Mouse (Mus musculus) megakaryocyte, embryonic 14.5 days (primary cell): ENCODE measurements around the gene Ebf4. TPM values are rescaled to one million over a fixed set of nuclear protein-coding genes. Genes with fewer than 3 reads are reported as not detected.
"Not testable (repeated sequence)": the region's sequence is repeated elsewhere in the genome, so short reads cannot be mapped to it uniquely, and the experiment has no call there.

Experiments used
- H3K27me3 ChIP-seq: replicated peaks from 2 replicates; pipeline ENCODE3; 2012; ENCODE audit warnings: inconsistent platforms
- H3K36me3 ChIP-seq: replicated peaks from 2 replicates; pipeline ENCODE3; 2012; ENCODE audit warnings: low read length, inconsistent platforms, mixed read lengths
- H3K4me1 ChIP-seq: 2 replicates; pipeline ENCODE4 v1.6.1; 2012; ENCODE audit warnings: inconsistent platforms
- H3K4me3 ChIP-seq: replicated peaks from 2 replicates; pipeline ENCODE3; 2012; ENCODE audit warnings: moderate library complexity, mild to moderate bottlenecking, inconsistent platforms
- H3K9me3 ChIP-seq: 2 replicates; pipeline ENCODE4 v1.6.1; 2012; ENCODE audit warnings: inconsistent platforms
- FLI1 ChIP-seq: IDR thresholded peaks from 2 replicates; pipeline ENCODE4 v1.6.1; 2012; ENCODE audit warnings: low read length, inconsistent platforms, mixed read lengths
- GATA1 ChIP-seq: IDR thresholded peaks from 3 replicates; pipeline ENCODE4 v1.6.1; 2012; ENCODE audit warnings: mixed read lengths, low read length, inconsistent platforms, borderline replicate concordance
- polyA plus RNA-seq: library from polyadenylated mRNA; stranded (reverse); fragments of >175 nt; gene quantifications from 2 replicates; pipeline ENCODE4 v1.2.3, GENCODE M21; 2012; ENCODE audit warnings: low replicate concordance; ENCODE audit not compliant: insufficient read depth

The Ebf4 gene
- polyA plus RNA-seq, 1 experiment, result not detected

- TF ChIP-seq GATA1, result no peak
- TF ChIP-seq FLI1, result no peak
- peaks cover 62% of the 10 kb centered on the region for H3K27me3 ChIP-seq
- peaks cover 3% of the 10 kb centered on the region; the same call in 1 of the 2 replicates for H3K4me1 ChIP-seq
- no peaks in the 10 kb centered on the region for H3K36me3 ChIP-seq
- H3K4me3 ChIP-seq, result no peak overlapping the region
- H3K9me3 ChIP-seq, result no peaks in the 10 kb centered on the region
Measured at GRCm38 (mm10) chr2:130351758-130352339, 56.9 kb downstream of the Ebf4 start.

DNA sequence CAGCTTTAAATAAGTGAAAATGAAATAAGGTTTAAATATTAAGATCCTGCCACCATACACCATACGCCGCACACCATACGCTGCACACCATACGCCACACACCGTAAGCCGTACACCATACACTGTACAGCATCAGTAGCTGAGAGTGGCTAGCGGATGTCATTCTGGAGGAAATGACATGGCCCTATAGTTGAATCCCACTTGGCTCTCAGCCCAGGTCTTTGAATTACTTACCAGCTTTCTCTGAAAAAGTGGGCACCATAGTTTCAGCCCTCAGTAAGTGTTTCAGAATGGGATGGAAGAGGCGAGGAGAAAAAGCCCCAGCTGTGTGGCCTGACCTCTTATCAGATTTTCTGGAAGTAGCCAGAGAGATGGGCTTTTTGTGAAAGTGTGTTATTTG is 58.4 kb downstream of the Ebf4 start:
- TF ChIP-seq GATA1 (no peak), FLI1 (no peak)
- Histone ChIP-seq H3K4me3 (no peak overlapping the region), H3K4me1 (peaks cover 3% of the 10 kb centered on the region; the same call in 1 of the 2 replicates), H3K36me3 (no peaks in the 10 kb centered on the region), H3K27me3 (peaks cover 74% of the 10 kb centered on the region), H3K9me3 (0 out of 2 replicates have a peak, but pooled peaks cover 2% of the 10 kb centered on the region)

- peaks cover 3% of the 10 kb centered on the region; the same call in 1 of the 2 replicates for H3K4me1 ChIP-seq
- 0 out of 2 replicates have a peak, but pooled peaks cover 2% of the 10 kb centered on the region for H3K9me3 ChIP-seq
- peaks cover 76% of the 10 kb centered on the region for H3K27me3 ChIP-seq
- H3K36me3 ChIP-seq, result no peaks in the 10 kb centered on the region
- H3K4me3 ChIP-seq, result no peak overlapping the region
- no peak for TF ChIP-seq GATA1
- TF ChIP-seq FLI1, result no peak
Measured at GRCm38 (mm10) chr2:130353889-130354288, 58.9 kb downstream of the Ebf4 start.

DNA sequence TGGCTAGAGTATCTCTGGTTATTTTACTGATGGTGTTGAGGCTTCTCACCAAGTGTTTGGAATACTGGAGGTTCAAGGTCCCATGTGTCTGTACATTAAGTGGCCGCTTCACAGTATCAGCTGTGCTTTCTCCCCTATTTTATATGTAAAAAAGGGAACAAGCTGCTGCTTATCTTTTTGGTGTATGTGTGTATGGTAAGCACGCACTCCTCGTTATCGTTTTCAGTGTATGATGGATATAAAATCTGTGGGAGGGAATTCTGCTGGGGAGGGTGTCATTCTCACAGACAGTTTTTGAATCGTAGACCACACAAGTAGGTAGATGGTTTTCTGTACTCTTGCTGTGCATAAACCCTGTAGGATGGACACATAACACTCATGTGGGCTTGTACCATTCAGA is 62.6 kb downstream of the Ebf4 start:
- no peak for TF ChIP-seq GATA1
- no peak for TF ChIP-seq FLI1
- H3K27me3 ChIP-seq, result peaks cover 82% of the 10 kb centered on the region
- no peak overlapping the region for H3K4me3 ChIP-seq
- no peaks in the 10 kb centered on the region for H3K36me3 ChIP-seq
- H3K4me1 ChIP-seq, result peaks cover 10% of the 10 kb centered on the region
- H3K9me3 ChIP-seq, result 0 out of 2 replicates have a peak, but pooled peaks cover 2% of the 10 kb centered on the region

DNA sequence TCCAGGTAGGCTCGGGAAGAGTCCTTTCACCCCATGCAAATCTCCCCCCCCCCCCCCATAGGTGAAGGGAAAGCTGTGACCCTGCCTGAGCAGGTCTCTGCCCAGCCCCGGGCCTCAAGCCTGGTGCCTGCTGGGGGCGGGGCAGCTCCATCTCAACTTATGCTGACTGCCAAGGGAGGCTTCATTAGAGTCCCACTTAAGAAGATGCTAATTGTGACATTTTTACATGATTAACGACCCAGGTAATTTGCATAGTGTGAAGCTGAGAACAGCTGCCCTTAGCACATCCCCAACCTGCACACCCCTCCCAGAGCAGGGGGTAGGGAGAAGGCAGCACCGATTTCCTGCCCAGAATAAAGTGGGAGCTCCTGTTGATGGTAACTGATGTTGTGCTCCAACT is 63.9 kb downstream of the Ebf4 start:
- no peak overlapping the region for H3K4me3 ChIP-seq
- no peaks in the 10 kb centered on the region for H3K36me3 ChIP-seq
- TF ChIP-seq FLI1, result no peak
- TF ChIP-seq GATA1, result no peak
- peaks cover 10% of the 10 kb centered on the region for H3K4me1 ChIP-seq
- H3K27me3 ChIP-seq, result peaks cover 87% of the 10 kb centered on the region
- H3K9me3 ChIP-seq, result 0 out of 2 replicates have a peak, but pooled peaks cover 2% of the 10 kb centered on the region

DNA sequence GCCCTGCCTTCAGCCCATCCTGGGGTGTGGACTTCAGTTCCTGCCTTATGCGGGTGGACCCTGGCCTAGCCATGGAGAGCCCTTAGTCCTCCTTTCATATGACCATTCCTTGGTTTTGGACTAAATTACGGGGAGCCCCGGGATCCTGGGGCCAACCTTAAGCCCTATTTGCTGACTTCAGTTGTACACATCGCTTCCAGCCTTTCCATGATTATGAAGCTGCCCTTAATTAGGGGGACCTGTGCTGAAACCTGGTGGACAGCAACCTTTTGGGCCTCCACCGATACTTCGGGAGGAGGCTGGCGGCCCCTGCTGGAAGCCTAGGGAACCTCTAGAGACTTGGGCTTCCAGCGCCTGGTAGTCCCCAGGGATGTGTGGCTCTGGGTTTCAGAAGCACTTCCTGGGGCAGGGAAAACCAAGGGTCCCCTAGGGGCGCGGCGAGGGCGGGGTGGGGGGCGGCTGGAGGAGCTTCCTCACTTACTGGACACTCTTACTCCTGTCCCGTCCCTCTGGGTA is 67.6 kb downstream of the Ebf4 start:
- Histone ChIP-seq H3K4me1 (peaks cover 12% of the 10 kb centered on the region), H3K4me3 (peak overlapping the region; percentile 11), H3K27me3 (peaks cover 94% of the 10 kb centered on the region), H3K36me3 (no peaks in the 10 kb centered on the region), H3K9me3 (0 out of 2 replicates have a peak, but pooled peaks cover 2% of the 10 kb centered on the region)
- no peak for TF ChIP-seq FLI1
- TF ChIP-seq GATA1, result no peak

- Histone ChIP-seq H3K9me3 (no peaks in the 10 kb centered on the region), H3K4me3 (peak overlapping the region; percentile 73), H3K36me3 (no peaks in the 10 kb centered on the region), H3K4me1 (peaks cover 12% of the 10 kb centered on the region), H3K27me3 (peaks cover 96% of the 10 kb centered on the region)
- TF ChIP-seq FLI1 (no peak), GATA1 (no peak)
Measured at GRCm38 (mm10) chr2:130365211-130366094, 70.5 kb downstream of the Ebf4 start.

DNA sequence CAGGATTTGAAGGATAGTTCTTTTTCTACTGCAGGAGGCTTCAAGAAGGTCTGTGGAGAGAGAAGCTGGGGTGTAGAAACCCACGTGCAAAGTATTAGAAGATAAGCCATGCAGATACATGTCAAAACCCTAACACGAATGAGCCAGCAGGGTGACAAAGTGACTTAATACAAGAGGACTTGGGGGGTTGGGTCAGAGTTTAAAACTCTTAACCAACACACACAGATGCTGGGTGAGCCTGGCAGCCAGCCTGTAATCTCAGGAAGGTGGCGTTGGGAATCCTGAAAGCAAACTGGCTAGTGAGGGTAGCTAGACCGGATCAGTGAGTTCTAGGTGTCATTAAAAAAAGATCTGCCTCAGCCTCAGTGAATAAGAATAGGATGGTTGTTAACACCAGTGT is 72.4 kb downstream of the Ebf4 start:
- Histone ChIP-seq H3K27me3 (peaks cover 87% of the 10 kb centered on the region), H3K9me3 (no peaks in the 10 kb centered on the region), H3K4me3 (no peak overlapping the region), H3K4me1 (peaks cover 8% of the 10 kb centered on the region), H3K36me3 (no peaks in the 10 kb centered on the region)
- TF ChIP-seq GATA1 (no peak), FLI1 (no peak)

GRCm38 (mm10) chr2:130373026-130373425 is 78.1 kb downstream of the Ebf4 start:
- H3K4me3 ChIP-seq, H3K36me3 ChIP-seq, H3K9me3 ChIP-seq: not testable (repeated sequence)
- Histone ChIP-seq H3K27me3 (peaks cover 65% of the 10 kb centered on the region), H3K4me1 (peaks cover 11% of the 10 kb centered on the region)

DNA sequence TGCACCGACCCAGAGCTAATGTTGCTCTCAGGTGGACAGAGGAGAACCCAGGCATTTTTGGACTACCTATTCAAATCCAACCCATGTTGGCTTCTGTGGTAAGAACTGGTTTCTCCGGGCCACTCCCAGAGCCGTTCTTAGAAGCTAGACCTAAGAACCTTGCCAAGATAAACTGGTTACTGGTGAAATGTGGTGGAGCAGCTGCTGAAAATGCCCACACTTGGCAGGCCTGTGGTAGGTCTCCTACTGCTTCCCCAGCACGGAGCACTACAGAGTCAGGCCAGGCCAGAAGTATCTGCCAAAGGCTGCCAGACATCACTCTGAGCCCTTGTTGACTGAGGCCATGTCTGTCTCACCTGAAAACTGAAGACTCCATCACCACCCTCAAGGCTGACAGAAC is 80.0 kb downstream of the Ebf4 start:
- TF ChIP-seq FLI1 (no peak), GATA1 (no peak)
- Histone ChIP-seq H3K27me3 (peaks cover 54% of the 10 kb centered on the region), H3K4me1 (peaks cover 11% of the 10 kb centered on the region), H3K9me3 (peaks cover 6% of the 10 kb centered on the region), H3K4me3 (no peak overlapping the region), H3K36me3 (no peaks in the 10 kb centered on the region)
